Mouse (Mus musculus): ENCODE data around the gene Tbc1d24.

DNA sequence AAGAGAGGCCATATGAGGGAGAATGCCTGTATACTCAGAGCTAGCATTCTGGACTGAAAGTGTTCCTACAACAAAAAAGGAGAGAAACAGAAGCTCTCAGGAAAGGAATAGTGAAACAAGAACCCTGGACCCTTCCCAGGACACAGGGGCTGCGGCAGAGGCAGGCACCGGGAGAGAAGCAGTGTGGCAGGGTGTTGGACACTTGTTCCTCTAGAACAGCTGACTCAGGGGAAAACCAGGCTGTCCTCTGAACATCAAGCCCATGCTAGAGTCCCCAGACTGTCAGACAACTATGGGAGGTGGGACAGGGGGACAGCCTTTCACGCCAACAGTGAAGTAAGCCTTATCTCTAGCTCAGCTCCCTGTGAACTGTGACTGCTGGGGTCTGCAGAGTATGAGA lies 5.2 kb upstream of the Tbc1d24 start:
- TF ChIP-seq USF1 (IDR thresholded peaks at IDR 0.05; ENCODE audit: low read depth), result no peak
- no peak for TF ChIP-seq MYOD1 (IDR thresholded peaks at IDR 0.05; ENCODE audit: control insufficient read depth, insufficient read length, low read depth)
- no peak for TF ChIP-seq MAX (IDR thresholded peaks at IDR 0.05)
- no peak for TF ChIP-seq CTCF (IDR thresholded peaks at IDR 0.05; ENCODE audit: control insufficient read depth, insufficient read depth, insufficient read length)
- no peak for TF ChIP-seq CEBPB (IDR thresholded peaks at IDR 0.05; ENCODE audit: low read depth)

Measured in C2C12 (cell line).